Mouse (Mus musculus): ENCODE measurements around the gene Rnf183.

DNA sequence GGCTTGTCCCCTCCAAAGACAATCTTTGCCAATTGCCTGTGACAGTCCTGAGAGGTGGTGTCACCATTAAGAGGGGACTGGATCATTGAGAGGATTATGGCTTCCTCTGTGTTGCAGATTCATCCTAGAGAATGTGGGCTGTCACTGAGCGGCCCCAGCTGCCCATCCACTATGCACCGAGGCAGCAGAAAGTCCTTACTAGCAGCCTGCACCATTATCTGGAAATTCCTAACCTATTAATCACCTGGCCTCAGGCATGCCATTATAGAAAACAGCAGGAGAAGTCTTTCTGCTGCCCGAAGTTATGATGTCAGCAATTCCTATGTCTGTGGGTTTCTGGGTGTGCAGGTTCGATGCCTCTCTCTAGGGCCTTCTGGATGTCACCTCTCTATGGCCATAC is 5.9 kb upstream of the Rnf183 start:
- no peak for TF ChIP-seq CTCF (IDR thresholded peaks at IDR 0.05; ENCODE audit: low read depth, low read length)
- no peak for TF ChIP-seq TAL1 (conservative IDR thresholded peaks at IDR 0.05; ENCODE audit: low read depth, low read length)
- TF ChIP-seq GATA1 (IDR thresholded peaks at IDR 0.05; ENCODE audit: borderline replicate concordance, low read length), result no peak
- TF ChIP-seq POLR2AphosphoS5 (IDR thresholded peaks at IDR 0.05; ENCODE audit: insufficient replicate concordance, low read depth, low read length), result no peak
- no peak for TF ChIP-seq GATA2 (IDR thresholded peaks at IDR 0.05; ENCODE audit: borderline replicate concordance, low read depth, low read length)
